In genomic region chr6:21747536-21747935, GRCm38 (mm10) we compare ENCODE assay signal across 32 mouse cellular contexts.
"Had no signal": no experiment of that assay in that cellular context is flagged by ENCODE, and none has a peak within 500 bp of the region (broad histone marks: within the 10 kb centered on the region; RNA-seq: fewer than 3 reads in every experiment).

No protein-coding gene starts in this region.

- ATAC-seq: liver, embryonic 12.5 days; liver, postnatal 0 days; lung, postnatal 0 days; midbrain, embryonic 13.5 days; midbrain, embryonic 15.5 days; midbrain, embryonic 16.5 days had no signal

- H3K4me2 ChIP-seq: limb, embryonic 12.5 days; limb, embryonic 13.5 days; limb, embryonic 15.5 days; liver, embryonic 11.5 days; liver, embryonic 12.5 days; liver, embryonic 13.5 days; liver, embryonic 15.5 days; lung, embryonic 14.5 days; lung, embryonic 15.5 days; midbrain, embryonic 11.5 days; midbrain, embryonic 12.5 days; midbrain, embryonic 13.5 days; midbrain, embryonic 15.5 days; neural tube, embryonic 12.5 days; neural tube, embryonic 13.5 days had no signal

- H3K9me3 ChIP-seq: limb, embryonic 10.5 days; limb, embryonic 12.5 days; limb, embryonic 13.5 days; limb, embryonic 15.5 days; liver, embryonic 12.5 days; liver, embryonic 13.5 days; liver, embryonic 15.5 days; lung, embryonic 15.5 days; megakaryocyte, embryonic 14.5 days; midbrain, embryonic 10.5 days; midbrain, embryonic 12.5 days; midbrain, embryonic 13.5 days; midbrain, embryonic 15.5 days; neural tube, embryonic 12.5 days; neural tube, embryonic 13.5 days had no signal

- H3K4me3 ChIP-seq: limb, embryonic 10.5 days; limb, embryonic 12.5 days; limb, embryonic 13.5 days; limb, embryonic 15.5 days; liver, embryonic 12.5 days; liver, embryonic 13.5 days; liver, embryonic 15.5 days; lung, embryonic 15.5 days; megakaryocyte, embryonic 14.5 days; midbrain, embryonic 10.5 days; midbrain, embryonic 12.5 days; midbrain, embryonic 13.5 days; midbrain, embryonic 15.5 days; myocyte; neural tube, embryonic 12.5 days; neural tube, embryonic 13.5 days had no signal

- H3K27ac ChIP-seq: limb, embryonic 10.5 days; limb, embryonic 12.5 days; limb, embryonic 13.5 days; limb, embryonic 15.5 days; liver, embryonic 12.5 days; liver, embryonic 13.5 days; liver, embryonic 14.5 days; liver, embryonic 15.5 days; lung, embryonic 15.5 days; macrophage; midbrain, embryonic 10.5 days; midbrain, embryonic 12.5 days; midbrain, embryonic 13.5 days; midbrain, embryonic 15.5 days; neural tube, embryonic 12.5 days; neural tube, embryonic 13.5 days had no signal

- DNase-seq: left cerebral cortex, postnatal 4 days; liver; liver, embryonic 13.5 days; liver, postnatal 0 days; lung, adult 18-20 months; lung, adult 2 months; lung, embryonic 14.5 days; lung, postnatal 10 days; lung, postnatal 36 days; lung, postnatal 4 days; midbrain, embryonic 14.5 days had no signal

- H3K36me3 ChIP-seq: limb, embryonic 10.5 days; limb, embryonic 12.5 days; limb, embryonic 13.5 days; limb, embryonic 15.5 days; liver, embryonic 12.5 days; liver, embryonic 13.5 days; liver, embryonic 15.5 days; lung, embryonic 15.5 days; midbrain, embryonic 10.5 days; midbrain, embryonic 12.5 days; midbrain, embryonic 13.5 days; midbrain, embryonic 15.5 days; neural tube, embryonic 12.5 days; neural tube, embryonic 13.5 days had no signal

- H3K27me3 ChIP-seq: limb, embryonic 12.5 days; limb, embryonic 15.5 days; liver, embryonic 12.5 days; liver, embryonic 13.5 days; liver, embryonic 15.5 days; lung, embryonic 15.5 days; megakaryocyte, embryonic 14.5 days; midbrain, embryonic 12.5 days; midbrain, embryonic 13.5 days; midbrain, embryonic 15.5 days; neural tube, embryonic 12.5 days; neural tube, embryonic 13.5 days had no signal

- H3K4me1 ChIP-seq: limb, embryonic 10.5 days; limb, embryonic 12.5 days; limb, embryonic 13.5 days; limb, embryonic 15.5 days; liver, embryonic 12.5 days; liver, embryonic 13.5 days; liver, embryonic 15.5 days; lung, embryonic 15.5 days; megakaryocyte, embryonic 14.5 days; midbrain, embryonic 10.5 days; midbrain, embryonic 12.5 days; midbrain, embryonic 13.5 days; midbrain, embryonic 15.5 days; neural tube, embryonic 12.5 days; neural tube, embryonic 13.5 days had no signal

- H3K9ac ChIP-seq: limb, embryonic 12.5 days; limb, embryonic 13.5 days; limb, embryonic 15.5 days; liver, embryonic 12.5 days; liver, embryonic 13.5 days; liver, embryonic 14.5 days; liver, embryonic 15.5 days; liver, postnatal 0 days; lung, embryonic 14.5 days; lung, embryonic 15.5 days; midbrain, embryonic 12.5 days; midbrain, embryonic 13.5 days; midbrain, embryonic 15.5 days; neural tube, embryonic 12.5 days; neural tube, embryonic 13.5 days had no signal
